23 mouse cellular contexts compared by ENCODE assay signal in genomic region chr1:139179707-139180106, GRCm38 (mm10).
DNase-seq lines count a peak whose midpoint lies in the region; ATAC-seq and TF ChIP-seq lines count a peak whose summit lies in the region.
"Had no signal": no experiment of that assay in that cellular context is flagged by ENCODE, and none has a peak within 500 bp of the region (broad histone marks: within the 10 kb centered on the region; RNA-seq: fewer than 3 reads in every experiment).

No protein-coding gene starts in this region.

- peak overlapping the region; percentile 57; the same call in 1 of the 2 replicates for H3K27ac ChIP-seq in intestine, embryonic 14.5 days (ENCODE audit: low read depth)
- no peak overlapping the region for H3K27ac ChIP-seq in intestine, postnatal 0 days (ENCODE audit: low read depth, low read length)
- H3K27ac ChIP-seq: embryonic facial prominence, embryonic 15.5 days; forebrain, embryonic 10.5 days; heart, embryonic 10.5 days had no signal

- no peak overlapping the region for H3K9ac ChIP-seq in intestine, embryonic 14.5 days (ENCODE audit: low read length)
- no peak overlapping the region for H3K9ac ChIP-seq in intestine, postnatal 0 days (ENCODE audit: low read depth, low read length)
- H3K9ac ChIP-seq: embryonic facial prominence, embryonic 15.5 days had no signal

- no peaks in the 10 kb centered on the region for H3K9me3 ChIP-seq in intestine, embryonic 14.5 days (ENCODE audit: control insufficient read depth, low read length)
- H3K9me3 ChIP-seq in intestine, postnatal 0 days (ENCODE audit: control insufficient read depth), result no peaks in the 10 kb centered on the region
- H3K9me3 ChIP-seq: embryonic facial prominence, embryonic 15.5 days; forebrain, embryonic 10.5 days; heart, embryonic 10.5 days had no signal

- H3K4me1 ChIP-seq in intestine, embryonic 14.5 days (replicated peaks; ENCODE audit: control insufficient read depth, insufficient read depth, low read length), result peaks cover 3% of the 10 kb centered on the region; the same call in 1 of the 2 replicates
- H3K4me1 ChIP-seq in intestine, postnatal 0 days (replicated peaks; ENCODE audit: control insufficient read depth, insufficient read depth, low read length), result no peaks in the 10 kb centered on the region
- H3K4me1 ChIP-seq: embryonic facial prominence, embryonic 15.5 days; forebrain, embryonic 10.5 days; heart, embryonic 10.5 days had no signal

- no peaks in the 10 kb centered on the region for H3K27me3 ChIP-seq in intestine, embryonic 14.5 days (replicated peaks; ENCODE audit: control insufficient read depth, insufficient read depth, low read length)
- no peaks in the 10 kb centered on the region for H3K27me3 ChIP-seq in intestine, postnatal 0 days (replicated peaks; ENCODE audit: control insufficient read depth, insufficient read depth, low read length)
- H3K27me3 ChIP-seq: CH12.LX; embryonic facial prominence, embryonic 15.5 days had no signal

- DNase-seq in intestine, embryonic 14.5 days (ENCODE audit: low spot score), result no peak
- peak; percentile 42 for DNase-seq in CD4-positive, CD25-positive, alpha-beta regulatory T cell, adult 2 months (ENCODE audit: low read depth, low spot score)
- peak; percentile 56 for DNase-seq in Muller cell, postnatal 12 days (ENCODE audit: inconsistent ontology term)
- DNase-seq in naive thymus-derived CD4-positive, alpha-beta T cell, adult 2 months (ENCODE audit: low read depth), result peak; percentile 15
- no peak for DNase-seq in heart, postnatal 4 days
- DNase-seq in lung, postnatal 4 days, result no peak
- DNase-seq: adrenal gland, postnatal 10 days; cerebellum, adult 11 months; cerebellum, adult 8-10 months; cerebellum, postnatal 14 days; embryo, embryonic 11 days; gastrocnemius, postnatal 10 days; heart, adult 18-20 months; heart, postnatal 10 days; kidney, adult 11 months had no signal

- ATAC-seq in intestine, embryonic 14.5 days (replicated peaks; ENCODE audit: low FRiP score, low TSS enrichment, low read depth), result no peak
- no peak for ATAC-seq in intestine, postnatal 0 days
- ATAC-seq: forebrain, embryonic 14.5 days; hindbrain, embryonic 16.5 days had no signal

- no peaks in the 10 kb centered on the region for H3K36me3 ChIP-seq in intestine, embryonic 14.5 days (ENCODE audit: control insufficient read depth, insufficient read depth, low read length)
- no peaks in the 10 kb centered on the region for H3K36me3 ChIP-seq in intestine, postnatal 0 days (ENCODE audit: control insufficient read depth, insufficient read depth)
- H3K36me3 ChIP-seq: embryonic facial prominence, embryonic 15.5 days; forebrain, embryonic 10.5 days; heart, embryonic 10.5 days had no signal

- no peak overlapping the region for H3K4me2 ChIP-seq in intestine, embryonic 14.5 days (ENCODE audit: low read length)
- no peak overlapping the region for H3K4me2 ChIP-seq in intestine, postnatal 0 days (replicated peaks; ENCODE audit: low read depth)
- H3K4me2 ChIP-seq: embryonic facial prominence, embryonic 15.5 days had no signal

- WGBS in intestine, embryonic 14.5 days, result 80% methylated on average over 1 of the region's 1 CpGs
- WGBS in intestine, postnatal 0 days, result 83% methylated on average over 1 of the region's 1 CpGs

- no peak for TF ChIP-seq CTCF in intestine, postnatal 0 days (IDR thresholded peaks at IDR 0.05; ENCODE audit: low read depth)

- H3K4me3 ChIP-seq in intestine, embryonic 14.5 days (ENCODE audit: low read depth, low read length), result no peak overlapping the region
- no peak overlapping the region for H3K4me3 ChIP-seq in intestine, postnatal 0 days (ENCODE audit: low read depth, low read length)
- H3K4me3 ChIP-seq: embryonic facial prominence, embryonic 15.5 days; erythroblast, embryonic 14.5 days; forebrain, embryonic 10.5 days; heart, embryonic 10.5 days had no signal

Comparison
In these comparisons a context has a peak if more than half of its experiments do, and no peak if none do; other contexts are left out.
1. DNase-seq: peak in CD4-positive, CD25-positive, alpha-beta regulatory T cell, adult 2 months (single experiment), Muller cell, postnatal 12 days (single experiment) and naive thymus-derived CD4-positive, alpha-beta T cell, adult 2 months (single experiment); none in intestine, embryonic 14.5 days (single experiment), heart, postnatal 4 days (single experiment) and lung, postnatal 4 days (0 of 2).